Mouse (Mus musculus) megakaryocyte, embryonic 14.5 days (primary cell): ENCODE results near the gene Armc5.

Experiments used
- FLI1 ChIP-seq: IDR thresholded peaks from 2 replicates; pipeline ENCODE4 v1.6.1; 2012; ENCODE audit warnings: low read length, inconsistent platforms, mixed read lengths
- GATA1 ChIP-seq: IDR thresholded peaks from 3 replicates; pipeline ENCODE4 v1.6.1; 2012; ENCODE audit warnings: mixed read lengths, low read length, inconsistent platforms, borderline replicate concordance

GRCm38 (mm10) chr7:128203071-128203470 lies 34.1 kb upstream of the Armc5 start:
- TF ChIP-seq GATA1 (no peak), FLI1 (no peak)
